Mouse (Mus musculus) lung, postnatal 0 days (tissue): ENCODE measurements around the gene Igfbp4.

ENCODE experiments used
- CTCF ChIP-seq: IDR thresholded peaks from 2 replicates; pipeline ENCODE4 v1.5.1; 2016; ENCODE audit warnings: antibody characterized with exemption, mild to moderate bottlenecking
- EP300 ChIP-seq: IDR thresholded peaks from 2 replicates; pipeline ENCODE4 v1.6.1; 2016; ENCODE audit warnings: antibody characterized with exemption, mild to moderate bottlenecking, control low read depth

GRCm38 (mm10) chr11:99023094-99023493, 17.9 kb upstream of the Igfbp4 start:
- TF ChIP-seq EP300 (no peak), CTCF (no peak)
